Mouse (Mus musculus): ENCODE data around the gene Mycbp. TPM values are rescaled to one million over a fixed set of nuclear protein-coding genes. Genes with fewer than 3 reads are reported as not detected.
A peak's percentile ranks its signal among the peaks of the same experiment; 100 is the strongest.
"Not testable (repeated sequence)": the region's sequence is repeated elsewhere in the genome, so short reads cannot be mapped to it uniquely, and the experiment has no call there.

Gene Mycbp
- polyA plus RNA-seq, 1 experiment from 2014 or later: 31.5 TPM

- peak within 1 kb of the TSS; percentile 91 for H3K27ac ChIP-seq
- WGBS: 2% methylated on average over 48 of the region's 49 CpGs
Observed at GRCm38 (mm10) chr4:123916748-123917547, 12.3 kb downstream of the Mycbp start, which contains the start of gene Rragc. Gene Rragc, plus strand, starts transcription at chr4:123917446.

GRCm38 (mm10) chr4:123917548-123918140, 13.0 kb downstream of the Mycbp start, which contains the start of gene 4930535I16Rik:
Gene 4930535I16Rik, minus strand, starts transcription at chr4:123918022.
- Histone ChIP-seq H3K27ac (peak within 1 kb of the TSS; percentile 91), H3K36me3 (peaks cover 32% of the 10 kb centered on the region), H3K4me1 (replicated peaks) (peaks cover 29% of the 10 kb centered on the region), H3K4me3 (peak within 1 kb of the TSS; percentile 100), H3K9me3 (no peaks in the 10 kb centered on the region), H3K9ac (peak within 1 kb of the TSS; percentile 99), H3K27me3 (no peaks in the 10 kb centered on the region), H3K4me2 (peak within 1 kb of the TSS; percentile 87)
- 0% methylated on average over 45 of the region's 63 CpGs for WGBS
- ATAC-seq (ENCODE audit: low FRiP score): peak; percentile 60

More at GRCm38 (mm10) chr4:123916748-123917547, 12.3 kb downstream of the Mycbp start, which contains the start of gene Rragc:
- Histone ChIP-seq H3K9me3 (no peaks in the 10 kb centered on the region), H3K4me2 (peak within 1 kb of the TSS; percentile 87), H3K4me1 (replicated peaks) (peaks cover 29% of the 10 kb centered on the region), H3K36me3 (peaks cover 34% of the 10 kb centered on the region), H3K27me3 (no peaks in the 10 kb centered on the region), H3K9ac (peak within 1 kb of the TSS; percentile 99), H3K4me3 (peak within 1 kb of the TSS; percentile 100)
- ATAC-seq (ENCODE audit: low FRiP score): peak; percentile 99

- Histone ChIP-seq H3K4me1 (replicated peaks) (peaks cover 29% of the 10 kb centered on the region), H3K27ac (no peak overlapping the region), H3K27me3 (no peaks in the 10 kb centered on the region), H3K36me3 (peaks cover 32% of the 10 kb centered on the region), H3K9ac (peak overlapping the region; percentile 99), H3K9me3 (no peaks in the 10 kb centered on the region), H3K4me3 (peak overlapping the region; percentile 100), H3K4me2 (peak overlapping the region; percentile 87)
- no peak for ATAC-seq (ENCODE audit: low FRiP score)
- WGBS: 55% methylated on average over 2 of the region's 2 CpGs
Observed at GRCm38 (mm10) chr4:123918851-123919250, 14.2 kb downstream of the Mycbp start.

DNA sequence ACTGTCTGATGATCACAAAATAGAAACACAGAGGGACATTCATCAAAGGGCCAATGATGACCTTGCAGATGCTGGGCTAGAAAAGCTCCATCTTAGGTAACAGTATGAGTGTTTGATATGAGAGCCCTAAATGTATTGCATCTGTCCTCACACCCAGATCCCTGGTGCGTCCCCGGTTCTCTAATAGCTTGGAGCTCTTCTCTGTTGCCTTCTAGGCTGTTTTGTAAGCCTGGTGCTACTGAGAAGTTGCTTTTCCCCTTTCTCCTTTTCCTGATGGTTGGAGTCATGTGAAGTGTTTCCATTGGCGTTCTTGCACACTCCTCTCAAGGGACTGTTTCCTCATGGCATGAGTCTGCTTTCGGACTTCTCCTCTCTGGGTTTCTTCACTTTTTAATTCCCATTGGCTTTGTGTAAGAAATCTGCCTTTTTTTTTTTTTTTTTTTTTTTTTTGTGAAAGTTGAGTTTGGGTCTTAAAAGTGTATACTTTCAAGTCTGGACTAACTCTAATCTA, 16.5 kb downstream of the Mycbp start:
- Histone ChIP-seq H3K36me3 (peaks cover 50% of the 10 kb centered on the region), H3K27ac (no peak overlapping the region), H3K9me3 (no peaks in the 10 kb centered on the region), H3K4me3 (no peak overlapping the region), H3K9ac (no peak overlapping the region), H3K27me3 (no peaks in the 10 kb centered on the region), H3K4me2 (no peak overlapping the region), H3K4me1 (replicated peaks) (peaks cover 19% of the 10 kb centered on the region)
- WGBS: 94% methylated on average over 4 of the region's 4 CpGs
- no peak for ATAC-seq (ENCODE audit: low FRiP score)

GRCm38 (mm10) chr4:123927961-123928360, 23.3 kb downstream of the Mycbp start:
- Histone ChIP-seq H3K4me1 (replicated peaks) (no peaks in the 10 kb centered on the region), H3K9ac (no peak overlapping the region), H3K9me3 (no peaks in the 10 kb centered on the region), H3K36me3 (peaks cover 87% of the 10 kb centered on the region), H3K4me3 (no peak overlapping the region), H3K4me2 (no peak overlapping the region), H3K27me3 (no peaks in the 10 kb centered on the region), H3K27ac (no peak overlapping the region)
- ATAC-seq (ENCODE audit: low FRiP score): no peak

GRCm38 (mm10) chr4:123929994-123930393, 25.4 kb downstream of the Mycbp start:
- H3K9me3 ChIP-seq: no peaks in the 10 kb centered on the region
- H3K4me2 ChIP-seq: no peak overlapping the region
- H3K4me3 ChIP-seq: no peak overlapping the region
- H3K27me3 ChIP-seq: no peaks in the 10 kb centered on the region
- H3K9ac ChIP-seq: no peak overlapping the region
- no peak overlapping the region for H3K27ac ChIP-seq
- H3K4me1 ChIP-seq (replicated peaks): no peaks in the 10 kb centered on the region
- H3K36me3 ChIP-seq: peaks cover 87% of the 10 kb centered on the region
- ATAC-seq (ENCODE audit: low FRiP score): no peak
- WGBS: 97% methylated on average over 4 of the region's 4 CpGs

GRCm38 (mm10) chr4:123934306-123934705, 29.7 kb downstream of the Mycbp start:
- 94% methylated on average over 4 of the region's 4 CpGs for WGBS

DNA sequence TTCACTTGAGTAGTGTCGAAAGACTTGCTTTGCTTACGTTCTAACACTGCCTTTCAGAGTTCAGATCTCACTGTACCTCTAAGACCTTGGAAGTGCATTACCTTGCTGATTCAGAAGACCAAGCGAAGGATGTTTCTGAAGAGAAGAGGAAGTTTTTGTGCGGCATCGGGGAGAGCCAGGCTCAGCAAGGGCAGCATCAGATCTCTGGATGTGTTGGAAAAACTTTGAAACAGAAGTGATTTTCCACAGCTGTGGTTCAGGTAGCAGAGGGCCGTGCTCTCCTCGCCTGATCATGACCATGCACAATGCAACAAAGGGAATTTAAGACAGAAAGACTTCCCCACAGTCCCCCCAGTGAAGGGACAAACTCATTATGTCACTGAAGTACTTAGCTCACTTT, 31.4 kb downstream of the Mycbp start:
- Histone ChIP-seq H3K9ac (no peak overlapping the region), H3K27me3 (no peaks in the 10 kb centered on the region), H3K27ac (no peak overlapping the region), H3K36me3 (peaks cover 56% of the 10 kb centered on the region), H3K4me2 (no peak overlapping the region), H3K4me3 (no peak overlapping the region), H3K9me3 (no peaks in the 10 kb centered on the region), H3K4me1 (replicated peaks) (no peaks in the 10 kb centered on the region)
- 95% methylated on average over 7 of the region's 7 CpGs for WGBS
- ATAC-seq (ENCODE audit: low FRiP score): no peak

More at GRCm38 (mm10) chr4:123934306-123934705, 29.7 kb downstream of the Mycbp start:
- Histone ChIP-seq H3K9me3 (no peaks in the 10 kb centered on the region), H3K9ac (no peak overlapping the region), H3K4me3 (no peak overlapping the region), H3K36me3 (peaks cover 74% of the 10 kb centered on the region), H3K27me3 (no peaks in the 10 kb centered on the region), H3K4me1 (replicated peaks) (no peaks in the 10 kb centered on the region), H3K27ac (no peak overlapping the region), H3K4me2 (no peak overlapping the region)
- ATAC-seq (ENCODE audit: low FRiP score): no peak

GRCm38 (mm10) chr4:123939838-123940237, 35.2 kb downstream of the Mycbp start:
- Histone ChIP-seq H3K9ac (no peak overlapping the region), H3K9me3 (no peaks in the 10 kb centered on the region), H3K4me3 (no peak overlapping the region), H3K27me3 (peaks cover 5% of the 10 kb centered on the region; the same call in 1 of the 2 replicates), H3K4me1 (replicated peaks) (no peaks in the 10 kb centered on the region), H3K4me2 (no peak overlapping the region), H3K27ac (no peak overlapping the region), H3K36me3 (peaks cover 25% of the 10 kb centered on the region)
- ATAC-seq (ENCODE audit: low FRiP score): no peak
- WGBS: 10% methylated on average over 4 of the region's 4 CpGs

GRCm38 (mm10) chr4:123940878-123941277, 36.2 kb downstream of the Mycbp start:
- not testable (repeated sequence) for H3K4me2 ChIP-seq; H3K4me1 ChIP-seq (replicated peaks); H3K9ac ChIP-seq; H3K9me3 ChIP-seq; H3K27me3 ChIP-seq; ATAC-seq (ENCODE audit: low FRiP score); H3K27ac ChIP-seq; H3K4me3 ChIP-seq
- 80% methylated on average over 7 of the region's 7 CpGs for WGBS
- peaks cover 15% of the 10 kb centered on the region for H3K36me3 ChIP-seq

GRCm38 (mm10) chr4:123946701-123947100, 42.1 kb downstream of the Mycbp start:
- Histone ChIP-seq H3K4me1 (replicated peaks) (no peaks in the 10 kb centered on the region; the same call in 1 of the 2 replicates), H3K4me2 (no peak overlapping the region), H3K27ac (no peak overlapping the region), H3K9ac (no peak overlapping the region), H3K9me3 (no peaks in the 10 kb centered on the region), H3K36me3 (no peaks in the 10 kb centered on the region), H3K4me3 (no peak overlapping the region), H3K27me3 (peaks cover 23% of the 10 kb centered on the region)
- no peak for ATAC-seq (ENCODE audit: low FRiP score)
- 84% methylated on average over 4 of the region's 4 CpGs for WGBS

GRCm38 (mm10) chr4:123947149-123947548, 42.5 kb downstream of the Mycbp start:
- no peaks in the 10 kb centered on the region; the same call in 1 of the 2 replicates for H3K4me1 ChIP-seq (replicated peaks)
- H3K9ac ChIP-seq: no peak overlapping the region
- H3K36me3 ChIP-seq: no peaks in the 10 kb centered on the region
- H3K4me2 ChIP-seq: no peak overlapping the region
- no peak overlapping the region for H3K4me3 ChIP-seq
- peaks cover 22% of the 10 kb centered on the region for H3K27me3 ChIP-seq
- no peak overlapping the region for H3K27ac ChIP-seq
- ATAC-seq (ENCODE audit: low FRiP score): no peak
- no peaks in the 10 kb centered on the region for H3K9me3 ChIP-seq
- 46% methylated on average over 5 of the region's 5 CpGs for WGBS
